Mouse (Mus musculus) liver, postnatal 0 days (tissue): ENCODE measurements around the gene Farsb. TPM values are rescaled to one million over a fixed set of nuclear protein-coding genes. Genes with fewer than 3 reads are reported as not detected.
"Not testable (repeated sequence)": the region's sequence is repeated elsewhere in the genome, so short reads cannot be mapped to it uniquely, and the experiment has no call there.

Source experiments
- ATAC-seq: fragments of 200-750 bp; cut with Nextera tagmentation; 2 replicates; pipeline ENCODE4 v1.8.0; 2017; ENCODE audit warnings: mild to moderate bottlenecking, moderate library complexity
- DNase-seq: peaks from one replicate; pipeline ENCODE4 v3.0.0-alpha.2; 2016
- H3K27ac ChIP-seq: fragments of 300-500 bp; sonication (generic); 2 replicates; pipeline ENCODE4 v1.5.1; 2014; ENCODE audit warnings: antibody characterized with exemption, moderate library complexity, mild to moderate bottlenecking, low read depth
- H3K27me3 ChIP-seq: fragments of 300-500 bp; sonication (generic); 2 replicates; pipeline ENCODE4 v1.6.1; 2014; ENCODE audit warnings: low read length, control low read depth, mixed read lengths; ENCODE audit not compliant: insufficient read depth
- H3K36me3 ChIP-seq: fragments of 300-500 bp; sonication (generic); replicated peaks from 2 replicates; pipeline ENCODE4 v1.6.1; 2014; ENCODE audit warnings: mild to moderate bottlenecking, control low read depth, low read length, moderate library complexity, mixed read lengths; ENCODE audit not compliant: insufficient read depth
- H3K4me1 ChIP-seq: fragments of 300-500 bp; sonication (generic); 2 replicates; pipeline ENCODE4 v1.6.1; 2014; ENCODE audit warnings: antibody characterized with exemption, mild to moderate bottlenecking, control low read depth; ENCODE audit not compliant: insufficient read depth
- H3K4me2 ChIP-seq: fragments of 300-500 bp; sonication (generic); 2 replicates; pipeline ENCODE4 v1.6.1; 2014; ENCODE audit warnings: low read depth, mild to moderate bottlenecking, low read length, moderate library complexity, mixed read lengths
- H3K4me3 ChIP-seq: fragments of 300-500 bp; sonication (generic); 2 replicates; pipeline ENCODE4 v1.5.1; 2014; ENCODE audit warnings: low read depth, low read length
- H3K9ac ChIP-seq: fragments of 300-500 bp; sonication (generic); replicated peaks from 2 replicates; pipeline ENCODE4 v1.6.1; 2014; ENCODE audit warnings: mild to moderate bottlenecking, moderate library complexity
- H3K9me3 ChIP-seq: fragments of 300-500 bp; sonication (generic); 2 replicates; pipeline ENCODE4 v1.6.1; 2016; ENCODE audit warnings: mild to moderate bottlenecking, control low read depth, low read length, mixed read lengths
- CTCF ChIP-seq: sonication (generic); IDR thresholded peaks from 2 replicates; pipeline ENCODE4 v1.5.1; 2016; ENCODE audit warnings: antibody characterized with exemption, low read depth
- EP300 ChIP-seq: IDR thresholded peaks from 2 replicates; pipeline ENCODE4 v1.6.1; 2016; ENCODE audit warnings: antibody characterized with exemption, low read depth, mild to moderate bottlenecking
- WGBS: fragments of 180-500 bp; shearing (Covaris S2); extraction: QIAGEN DNeasy Blood & Tissue Kit; methylation state at CpG from one replicate; pipeline ENCODE4 v1.1.7; 2014; ENCODE audit not compliant: insufficient replicate concordance; 5-methylcytosine and 5-hydroxymethylcytosine counted together
- polyA plus RNA-seq: library from polyadenylated mRNA; unstranded; fragments of >200 nt; fragmentation: Nextera tagmentation; extraction: Ambion mirVana; gene quantifications from 2 replicates; pipeline ENCODE4 v1.2.1, GENCODE M21; 2015

The Farsb gene
- polyA plus RNA-seq, 1 experiment from 2014 or later = 41.5 TPM

GRCm38 (mm10) chr1:78512756-78513155, 24.1 kb upstream of the Farsb start:
- no peak overlapping the region for H3K9ac ChIP-seq
- TF ChIP-seq EP300 (no peak), CTCF (no peak)
- H3K9me3 ChIP-seq = no peaks in the 10 kb centered on the region
- no peak overlapping the region for H3K4me2 ChIP-seq
- H3K4me1 ChIP-seq = no peaks in the 10 kb centered on the region
- H3K36me3 ChIP-seq = no peaks in the 10 kb centered on the region
- 75% methylated on average over 8 of the region's 8 CpGs for WGBS
- H3K4me3 ChIP-seq = no peak overlapping the region
- H3K27ac ChIP-seq = no peak overlapping the region
- no peak for ATAC-seq
- DNase-seq = no peak
- H3K27me3 ChIP-seq = peaks cover 8% of the 10 kb centered on the region

GRCm38 (mm10) chr1:78511621-78512160, 23.0 kb upstream of the Farsb start, which contains the start of gene BC035947:
TSS of gene BC035947 (minus strand) at chr1:78512158.
- Histone ChIP-seq H3K27ac (no peak within 1 kb of the TSS), H3K9ac (no peak within 1 kb of the TSS), H3K9me3 (no peaks in the 10 kb centered on the region), H3K4me3 (no peak within 1 kb of the TSS), H3K4me2 (peak within 1 kb of the TSS; percentile 40), H3K36me3 (no peaks in the 10 kb centered on the region), H3K27me3 (peaks cover 8% of the 10 kb centered on the region), H3K4me1 (no peaks in the 10 kb centered on the region)
- no peak for TF ChIP-seq CTCF
- no peak for TF ChIP-seq EP300
- ATAC-seq (no peak), DNase-seq (no peak)
- 5% methylated on average over 25 of the region's 25 CpGs for WGBS

- Histone ChIP-seq H3K9ac (no peak within 1 kb of the TSS), H3K4me3 (no peak within 1 kb of the TSS), H3K36me3 (no peaks in the 10 kb centered on the region), H3K4me2 (peak within 1 kb of the TSS; percentile 40), H3K27me3 (peaks cover 8% of the 10 kb centered on the region), H3K9me3 (no peaks in the 10 kb centered on the region), H3K4me1 (no peaks in the 10 kb centered on the region), H3K27ac (no peak within 1 kb of the TSS)
- 70% methylated on average over 5 of the region's 5 CpGs for WGBS
- TF ChIP-seq EP300 (no peak), CTCF (no peak)
- no peak for DNase-seq
- no peak for ATAC-seq
Observed at GRCm38 (mm10) chr1:78510862-78511261, 22.2 kb upstream of the Farsb start, which contains the start of gene Mogat1. TSS of gene Mogat1 (plus strand) at chr1:78510991.

DNA sequence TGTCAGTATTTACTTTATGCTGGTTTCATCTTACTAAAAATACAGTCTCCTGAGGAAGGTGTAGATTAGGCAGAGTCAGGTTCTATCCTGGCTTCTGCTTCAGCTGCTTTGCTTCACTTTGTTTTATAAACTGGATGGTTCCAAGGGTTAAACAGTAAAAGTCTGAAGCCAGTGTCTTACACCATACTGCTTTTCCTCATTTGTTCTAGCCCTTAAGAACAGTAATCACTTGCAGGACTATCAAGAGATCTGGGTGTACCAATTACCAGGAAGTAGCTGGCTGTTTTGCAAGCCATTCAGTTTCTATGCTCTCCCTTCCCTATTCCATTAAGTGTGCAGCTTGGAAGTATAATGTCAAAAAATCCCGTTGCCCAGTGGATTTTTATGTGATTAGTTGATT, 18.4 kb upstream of the Farsb start:
- Histone ChIP-seq H3K4me2 (no peak overlapping the region), H3K27me3 (peaks cover 8% of the 10 kb centered on the region), H3K9ac (no peak overlapping the region), H3K36me3 (no peaks in the 10 kb centered on the region), H3K4me1 (no peaks in the 10 kb centered on the region), H3K4me3 (no peak overlapping the region), H3K9me3 (no peaks in the 10 kb centered on the region), H3K27ac (no peak overlapping the region)
- no peak for TF ChIP-seq EP300
- TF ChIP-seq CTCF = no peak
- no peak for DNase-seq
- no peak for ATAC-seq
- 20% methylated on average over 1 of the region's 1 CpGs for WGBS

DNA sequence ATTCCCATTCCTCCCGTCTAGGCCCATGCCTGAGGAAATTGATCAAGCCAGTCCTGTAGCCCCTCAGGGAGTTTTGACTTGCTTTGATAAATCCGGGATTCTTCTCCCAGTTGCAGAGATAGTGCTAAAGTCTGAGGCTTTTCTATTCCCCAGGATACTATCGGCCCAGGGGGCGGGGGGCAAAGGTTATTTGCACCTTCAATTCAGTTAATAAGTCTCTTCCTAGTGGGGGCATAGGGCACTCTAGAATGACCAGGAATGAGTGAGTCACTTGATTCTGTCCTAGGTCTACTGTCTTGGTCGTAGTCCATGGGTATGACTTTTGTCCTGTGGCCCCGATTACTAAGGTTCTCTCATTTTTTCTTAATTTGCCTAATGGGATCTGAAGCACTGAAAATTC, 13.8 kb upstream of the Farsb start:
- H3K36me3 ChIP-seq = no peaks in the 10 kb centered on the region
- no peaks in the 10 kb centered on the region for H3K27me3 ChIP-seq
- no peaks in the 10 kb centered on the region for H3K4me1 ChIP-seq
- H3K4me3 ChIP-seq = no peak overlapping the region
- H3K4me2 ChIP-seq = no peak overlapping the region
- H3K9ac ChIP-seq = no peak overlapping the region
- no peak for DNase-seq
- H3K27ac ChIP-seq = no peak overlapping the region
- WGBS = 77% methylated on average over 6 of the region's 6 CpGs
- ATAC-seq = no peak
- no peaks in the 10 kb centered on the region for H3K9me3 ChIP-seq
- no peak for TF ChIP-seq EP300
- no peak for TF ChIP-seq CTCF

GRCm38 (mm10) chr1:78501856-78502255, 13.2 kb upstream of the Farsb start:
- H3K27me3 ChIP-seq, H3K9ac ChIP-seq, H3K4me3 ChIP-seq, DNase-seq, H3K36me3 ChIP-seq, H3K9me3 ChIP-seq, H3K27ac ChIP-seq, ATAC-seq, H3K4me1 ChIP-seq, H3K4me2 ChIP-seq: not testable (repeated sequence)
- WGBS = 73% methylated on average over 12 of the region's 12 CpGs

DNA sequence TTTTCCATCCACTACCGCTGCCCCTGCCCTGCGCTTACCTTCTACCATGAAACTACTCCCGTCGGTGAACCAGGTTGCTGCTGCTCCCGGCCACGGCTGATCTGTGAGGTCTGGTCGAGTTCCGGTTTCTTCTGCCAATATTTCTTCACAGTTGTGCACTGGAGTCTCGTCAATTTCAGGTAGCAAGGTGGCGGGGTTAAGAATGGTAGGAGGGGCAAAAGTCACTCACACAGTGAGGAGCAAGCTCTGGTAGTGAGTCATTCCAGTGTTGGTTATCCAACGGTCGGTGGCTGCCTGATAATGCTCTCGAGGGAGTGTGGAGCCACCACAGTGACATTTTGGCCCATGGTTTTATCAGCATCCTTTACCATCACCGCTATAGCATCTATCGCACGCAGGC, 12.3 kb upstream of the Farsb start:
- DNase-seq (no peak), ATAC-seq (no peak)
- TF ChIP-seq CTCF (no peak), EP300 (no peak)
- Histone ChIP-seq H3K4me1 (no peaks in the 10 kb centered on the region), H3K4me3 (no peak overlapping the region), H3K9ac (no peak overlapping the region), H3K27me3 (no peaks in the 10 kb centered on the region), H3K27ac (no peak overlapping the region), H3K4me2 (no peak overlapping the region), H3K36me3 (no peaks in the 10 kb centered on the region), H3K9me3 (no peaks in the 10 kb centered on the region)
- WGBS = 86% methylated on average over 16 of the region's 16 CpGs
